In the genomic region with DNA sequence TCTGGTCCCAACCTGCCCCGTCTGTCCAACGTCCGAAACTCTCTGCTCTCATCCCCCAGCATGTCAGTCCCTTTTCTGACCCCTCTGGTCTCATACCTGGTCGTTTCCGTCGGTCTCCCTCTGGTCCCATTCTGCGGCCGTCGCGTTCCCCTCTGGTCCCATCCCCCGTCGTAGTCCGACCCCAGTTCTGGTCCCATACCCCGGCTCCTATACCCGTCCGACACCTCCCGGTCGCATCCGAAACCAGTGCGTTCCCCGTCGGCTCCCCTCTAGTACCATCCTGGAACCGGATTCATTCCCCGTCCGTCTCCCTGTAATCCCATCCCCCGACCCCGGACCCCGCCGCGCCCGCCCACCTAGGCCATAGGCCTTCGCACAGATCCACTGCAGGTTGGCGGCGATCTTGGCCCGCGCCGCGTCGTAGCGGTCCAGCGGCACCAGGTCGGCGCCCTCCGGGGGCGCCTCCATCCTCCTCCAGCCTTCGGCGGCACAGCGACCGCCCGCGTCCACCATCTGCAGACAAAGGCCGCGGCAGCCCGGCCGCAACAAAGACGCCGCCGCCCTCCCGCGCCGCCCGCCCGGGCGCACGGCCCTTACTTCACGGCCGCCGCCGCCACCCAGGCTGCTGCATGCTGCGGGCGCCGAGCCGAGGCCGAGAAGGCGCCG, we compare ENCODE assay signal across 8 mouse cellular contexts. TPM values are rescaled to one million over a fixed set of nuclear protein-coding genes. Genes with fewer than 3 reads are reported as not detected.
DNase-seq lines count a peak whose midpoint lies in the region; ATAC-seq and TF ChIP-seq lines count a peak whose summit lies in the region.

No protein-coding gene starts in this region.

- peak overlapping the region; percentile 89 for H3K4me2 ChIP-seq in embryonic facial prominence, embryonic 12.5 days (replicated peaks)
- peak overlapping the region; percentile 91 for H3K4me2 ChIP-seq in hindbrain, embryonic 13.5 days
- peak overlapping the region; percentile 95 for H3K4me2 ChIP-seq in liver, embryonic 15.5 days

- peak overlapping the region; percentile 97 for H3K9ac ChIP-seq in embryonic facial prominence, embryonic 12.5 days
- peak overlapping the region; percentile 98 for H3K9ac ChIP-seq in hindbrain, embryonic 13.5 days
- peak overlapping the region; percentile 97 for H3K9ac ChIP-seq in liver, embryonic 15.5 days

- no peak for TF ChIP-seq CTCF in layer of hippocampus, adult 2 months (conservative IDR thresholded peaks at IDR 0.05)
- TF ChIP-seq CTCF in G1E (IDR thresholded peaks at IDR 0.05; ENCODE audit: low read depth, low read length): no peak
- no peak for TF ChIP-seq CTCF in olfactory bulb, adult 2 months (IDR thresholded peaks at IDR 0.05; ENCODE audit: insufficient read depth, low read depth, low read length)

- WGBS in embryonic facial prominence, embryonic 12.5 days: under 1% methylated on average over 74 of the region's 76 CpGs
- WGBS in hindbrain, embryonic 13.5 days: under 1% methylated on average over 76 of the region's 76 CpGs
- WGBS in liver, embryonic 15.5 days (ENCODE audit: insufficient replicate concordance): under 1% methylated on average over 76 of the region's 76 CpGs
- under 1% methylated on average over 75 of the region's 76 CpGs for WGBS in olfactory bulb, adult 2 months

- TF ChIP-seq POLR2A in olfactory bulb, adult 2 months (IDR thresholded peaks at IDR 0.05; ENCODE audit: insufficient read depth, low read depth, low read length): no peak

- peaks cover 49% of the 10 kb centered on the region for H3K4me1 ChIP-seq in G1E (ENCODE audit: insufficient read depth, low read depth, low read length)
- H3K4me1 ChIP-seq in embryonic facial prominence, embryonic 12.5 days: peaks cover 33% of the 10 kb centered on the region
- peaks cover 58% of the 10 kb centered on the region for H3K4me1 ChIP-seq in hindbrain, embryonic 13.5 days (replicated peaks)
- H3K4me1 ChIP-seq in liver, embryonic 15.5 days (replicated peaks): peaks cover 56% of the 10 kb centered on the region
- H3K4me1 ChIP-seq in olfactory bulb, adult 2 months (ENCODE audit: control insufficient read depth, insufficient read depth, low read length): peaks cover 19% of the 10 kb centered on the region

- H3K9me3 ChIP-seq in G1E (replicated peaks): no peaks in the 10 kb centered on the region
- no peaks in the 10 kb centered on the region for H3K9me3 ChIP-seq in embryonic facial prominence, embryonic 12.5 days
- H3K9me3 ChIP-seq in hindbrain, embryonic 13.5 days: no peaks in the 10 kb centered on the region
- H3K9me3 ChIP-seq in liver, embryonic 15.5 days (replicated peaks): no peaks in the 10 kb centered on the region

- ATAC-seq in G1E (ENCODE audit: extremely low read depth, insufficient number of reproducible peaks, low FRiP score, poor library complexity, severe bottlenecking): no peak
- ATAC-seq in embryonic facial prominence, embryonic 12.5 days (ENCODE audit: insufficient number of reproducible peaks, insufficient read depth, low FRiP score, low TSS enrichment): 0 out of 2 replicates have a peak, but pooled peaks have one; percentile 0
- peak; percentile 30 for ATAC-seq in hindbrain, embryonic 13.5 days (ENCODE audit: low FRiP score)
- no peak; the same call in none of the 2 replicates for ATAC-seq in liver, embryonic 15.5 days (ENCODE audit: insufficient read depth)

- peak in 1 of 2 experiments; percentile 19 for DNase-seq in layer of hippocampus, adult 2 months (ENCODE audit: low spot score in 2 of 2)
- no peak for DNase-seq in layer of hippocampus, postnatal 36 days
- DNase-seq in G1E (ENCODE audit: low spot score) (peak; percentile 18), MN1 (ENCODE audit: low spot score) (no peak)

- H3K36me3 ChIP-seq in G1E (replicated peaks): peaks cover 28% of the 10 kb centered on the region
- 0 out of 2 replicates have a peak, but pooled peaks cover 7% of the 10 kb centered on the region for H3K36me3 ChIP-seq in embryonic facial prominence, embryonic 12.5 days
- peaks cover 4% of the 10 kb centered on the region; the same call in 1 of the 2 replicates for H3K36me3 ChIP-seq in hindbrain, embryonic 13.5 days
- no peaks in the 10 kb centered on the region for H3K36me3 ChIP-seq in liver, embryonic 15.5 days (replicated peaks)

- peak overlapping the region; percentile 91 for H3K27ac ChIP-seq in layer of hippocampus, adult 2 months
- peak overlapping the region; percentile 93 for H3K27ac ChIP-seq in embryonic facial prominence, embryonic 12.5 days
- H3K27ac ChIP-seq in hindbrain, embryonic 13.5 days: peak overlapping the region; percentile 97
- peak overlapping the region; percentile 89 for H3K27ac ChIP-seq in liver, embryonic 15.5 days (replicated peaks)
- H3K27ac ChIP-seq in olfactory bulb, adult 2 months (ENCODE audit: insufficient read depth, low read depth, low read length): peak overlapping the region; percentile 33; the same call in 1 of the 2 replicates

- H3K4me3 ChIP-seq in layer of hippocampus, adult 2 months: peak overlapping the region; percentile 76
- H3K4me3 ChIP-seq in G1E (ENCODE audit: low read depth, low read length): peak overlapping the region; percentile 82
- H3K4me3 ChIP-seq in embryonic facial prominence, embryonic 12.5 days: peak overlapping the region; percentile 90
- H3K4me3 ChIP-seq in hindbrain, embryonic 13.5 days: peak overlapping the region; percentile 77
- H3K4me3 ChIP-seq in liver, embryonic 15.5 days (replicated peaks): peak overlapping the region; percentile 94
- peak overlapping the region; percentile 76 for H3K4me3 ChIP-seq in olfactory bulb, adult 2 months (ENCODE audit: insufficient read depth, low read depth, low read length)

- peaks cover 26% of the 10 kb centered on the region for H3K27me3 ChIP-seq in G1E (ENCODE audit: insufficient read depth, low read length)
- H3K27me3 ChIP-seq in embryonic facial prominence, embryonic 12.5 days: no peaks in the 10 kb centered on the region
- no peaks in the 10 kb centered on the region for H3K27me3 ChIP-seq in hindbrain, embryonic 13.5 days
- peaks cover 5% of the 10 kb centered on the region for H3K27me3 ChIP-seq in liver, embryonic 15.5 days

RNA-seq across cellular contexts. Expression of gene Camsap1, which starts 0.5 kb away (rescaled TPM):
- total RNA-seq in layer of hippocampus, adult 2 months (2021): 100 to 1,000 TPM; 142 to 148 TPM
- 100 to 1,000 TPM; 123 to 135 TPM for total RNA-seq in layer of hippocampus, postnatal 36 days (2021)
- total RNA-seq in G1E (2014; fragmentation: Nextera tagmentation) (21.6 and 28.9 TPM in 2 replicates), G1E (2017) (12.9 and 18.2 TPM in 2 replicates)
- polyA plus RNA-seq in G1E (2012): 4.8 and 5.1 TPM in 2 replicates
- polyA plus RNA-seq in embryonic facial prominence, embryonic 12.5 days (2016; fragmentation: Nextera tagmentation; extraction: Ambion mirVana): 38.0 and 40.0 TPM in 2 replicates
- polyA plus RNA-seq in hindbrain, embryonic 13.5 days (2015; fragmentation: Nextera tagmentation; extraction: Ambion mirVana): 50.8 and 68.5 TPM in 2 replicates
- polyA plus RNA-seq in liver, embryonic 15.5 days (2015; fragmentation: Nextera tagmentation; extraction: Ambion mirVana): 4.9 and 5.6 TPM in 2 replicates
- polyA plus RNA-seq in olfactory bulb, adult 2 months (2012; ENCODE audit: insufficient read depth, insufficient read length, low replicate concordance, missing spikeins): not detected in 2 replicates

RNA-seq across cellular contexts. Expression of gene Ubac1, which starts 39.0 kb away (rescaled TPM):
- total RNA-seq in layer of hippocampus, adult 2 months (2021): 10 to 100 TPM; 52.1 to 53.0 TPM
- total RNA-seq in layer of hippocampus, postnatal 36 days (2021): 10 to 100 TPM; 57.7 to 59.0 TPM
- total RNA-seq in G1E (2014; fragmentation: Nextera tagmentation): 36.4 and 110 TPM in 2 replicates
- 41.3 and 42.2 TPM in 2 replicates for total RNA-seq in G1E (2017)
- 99.1 and 128 TPM in 2 replicates for polyA plus RNA-seq in G1E (2012)
- polyA plus RNA-seq in embryonic facial prominence, embryonic 12.5 days (2016; fragmentation: Nextera tagmentation; extraction: Ambion mirVana): 106 and 109 TPM in 2 replicates
- polyA plus RNA-seq in hindbrain, embryonic 13.5 days (2015; fragmentation: Nextera tagmentation; extraction: Ambion mirVana): 111 and 114 TPM in 2 replicates
- polyA plus RNA-seq in liver, embryonic 15.5 days (2015; fragmentation: Nextera tagmentation; extraction: Ambion mirVana): 437 and 467 TPM in 2 replicates
- polyA plus RNA-seq in olfactory bulb, adult 2 months (2012; ENCODE audit: insufficient read depth, insufficient read length, low replicate concordance, missing spikeins): not detected in 2 replicates

Comparison
In these comparisons a context has a peak if more than half of its experiments do, and no peak if none do; other contexts are left out.
1. H3K27ac ChIP-seq: peak in every context shown above with its lines; median percentile 97 in hindbrain, embryonic 13.5 days; 93 in embryonic facial prominence, embryonic 12.5 days; 91 in layer of hippocampus, adult 2 months; 89 in liver, embryonic 15.5 days; 33 in olfactory bulb, adult 2 months.
2. ATAC-seq: peak in embryonic facial prominence, embryonic 12.5 days (single experiment) and hindbrain, embryonic 13.5 days (single experiment); none in G1E (single experiment) and liver, embryonic 15.5 days (single experiment).
3. RNA of gene Ubac1, which starts 39.0 kb away (polyA plus RNA-seq): 437 to 467 TPM in liver, embryonic 15.5 days, 111 to 114 TPM in hindbrain, embryonic 13.5 days, 106 to 109 TPM in embryonic facial prominence, embryonic 12.5 days and 99.1 to 128 TPM in G1E; not detected in olfactory bulb, adult 2 months; every median in the first group is over 100 times any median in the second.
4. Peak in every context shown above with its lines, with median percentiles within 50 percentile points of each other: H3K4me3 ChIP-seq, H3K4me2 ChIP-seq and H3K9ac ChIP-seq.